ENCODE assay signal across 8 mouse cellular contexts in genomic region chrX:152001182-152001684, GRCm38 (mm10). TPM values are rescaled to one million over a fixed set of nuclear protein-coding genes. Genes with fewer than 3 reads are reported as not detected.
A peak's percentile ranks its signal among the peaks of the same experiment; 100 is the strongest.
DNase-seq lines count a peak whose midpoint lies in the region; ATAC-seq lines count a peak whose summit lies in the region.

No protein-coding gene starts in this region.

- intact Hi-C loops in left cerebral cortex, postnatal 10 days (cut with DNase I), result no loop called here

- no peak for DNase-seq in kidney, adult 18-20 months
- no peak for DNase-seq in embryonic facial prominence, embryonic 10.5 days (ENCODE audit: low spot score)
- DNase-seq in intestine, embryonic 14.5 days (ENCODE audit: low spot score), result no peak
- DNase-seq in right cerebral cortex, adult 2 months (ENCODE audit: low spot score in 2 of 2), result no peak
- DNase-seq in left cerebral cortex, postnatal 10 days (ENCODE audit: extremely low spot score in 1 of 2, low spot score in 2 of 2), result no peak

- H3K27me3 ChIP-seq in kidney, embryonic 15.5 days, result peaks cover 62% of the 10 kb centered on the region
- H3K27me3 ChIP-seq in embryonic facial prominence, embryonic 10.5 days (replicated peaks; ENCODE audit: low read depth, poor library complexity, severe bottlenecking), result peaks cover 100% of the 10 kb centered on the region
- peaks cover 19% of the 10 kb centered on the region; the same call in 1 of the 2 replicates for H3K27me3 ChIP-seq in intestine, embryonic 14.5 days (replicated peaks; ENCODE audit: control insufficient read depth, insufficient read depth, low read length)
- H3K27me3 ChIP-seq in midbrain, embryonic 16.5 days (ENCODE audit: control insufficient read depth, insufficient read depth, low read depth, low read length), result peaks cover 27% of the 10 kb centered on the region

- H3K4me3 ChIP-seq in kidney, embryonic 15.5 days (replicated peaks), result peak overlapping the region; percentile 48
- H3K4me3 ChIP-seq in embryonic facial prominence, embryonic 10.5 days, result peak overlapping the region; percentile 63
- H3K4me3 ChIP-seq in intestine, embryonic 14.5 days (ENCODE audit: low read depth, low read length), result peak overlapping the region; percentile 48
- peak overlapping the region; percentile 47 for H3K4me3 ChIP-seq in midbrain, embryonic 16.5 days (ENCODE audit: low read depth, low read length)

- WGBS in kidney, embryonic 15.5 days, result 37% methylated on average over 9 of the region's 9 CpGs
- WGBS in embryonic facial prominence, embryonic 10.5 days, result 41% methylated on average over 9 of the region's 9 CpGs
- WGBS in intestine, embryonic 14.5 days, result 34% methylated on average over 9 of the region's 9 CpGs
- WGBS in midbrain, embryonic 16.5 days, result 37% methylated on average over 9 of the region's 9 CpGs

- 0 out of 2 replicates have a peak overlapping the region, but pooled peaks have one; percentile 48 for H3K27ac ChIP-seq in kidney, embryonic 15.5 days
- peak overlapping the region; percentile 78 for H3K27ac ChIP-seq in embryonic facial prominence, embryonic 10.5 days (replicated peaks)
- H3K27ac ChIP-seq in intestine, embryonic 14.5 days (ENCODE audit: low read depth), result peak overlapping the region; percentile 38; the same call in 1 of the 2 replicates
- H3K27ac ChIP-seq in midbrain, embryonic 16.5 days (ENCODE audit: low read length), result no peak overlapping the region

- ATAC-seq in kidney, embryonic 15.5 days (replicated peaks; ENCODE audit: low FRiP score), result no peak
- peak; percentile 16; the same call in 1 of the 2 replicates for ATAC-seq in intestine, embryonic 14.5 days (replicated peaks; ENCODE audit: low FRiP score, low TSS enrichment, low read depth)
- ATAC-seq in midbrain, embryonic 16.5 days, result no peak
- ATAC-seq in frontal cortex, adult (ENCODE audit: low TSS enrichment), result no peak

- H3K4me1 ChIP-seq in kidney, embryonic 15.5 days, result no peaks in the 10 kb centered on the region
- no peaks in the 10 kb centered on the region for H3K4me1 ChIP-seq in embryonic facial prominence, embryonic 10.5 days
- no peaks in the 10 kb centered on the region for H3K4me1 ChIP-seq in intestine, embryonic 14.5 days (replicated peaks; ENCODE audit: control insufficient read depth, insufficient read depth, low read length)
- H3K4me1 ChIP-seq in midbrain, embryonic 16.5 days (ENCODE audit: control insufficient read depth, insufficient read depth, low read length), result peaks cover 2% of the 10 kb centered on the region; the same call in 1 of the 2 replicates

- H3K9ac ChIP-seq in kidney, embryonic 15.5 days, result no peak overlapping the region
- no peak overlapping the region; the same call in 1 of the 2 replicates for H3K9ac ChIP-seq in intestine, embryonic 14.5 days (ENCODE audit: low read length)
- peak overlapping the region; percentile 44; the same call in 1 of the 2 replicates for H3K9ac ChIP-seq in midbrain, embryonic 16.5 days (ENCODE audit: low read depth, low read length)

- no peaks in the 10 kb centered on the region for H3K9me3 ChIP-seq in kidney, embryonic 15.5 days (replicated peaks)
- H3K9me3 ChIP-seq in embryonic facial prominence, embryonic 10.5 days, result no peaks in the 10 kb centered on the region
- no peaks in the 10 kb centered on the region for H3K9me3 ChIP-seq in intestine, embryonic 14.5 days (ENCODE audit: control insufficient read depth, low read length)
- no peaks in the 10 kb centered on the region for H3K9me3 ChIP-seq in midbrain, embryonic 16.5 days (replicated peaks; ENCODE audit: control insufficient read depth, low read length, poor library complexity, severe bottlenecking)

- peaks cover 11% of the 10 kb centered on the region; the same call in 1 of the 2 replicates for H3K36me3 ChIP-seq in kidney, embryonic 15.5 days
- peaks cover 31% of the 10 kb centered on the region for H3K36me3 ChIP-seq in embryonic facial prominence, embryonic 10.5 days (replicated peaks)
- H3K36me3 ChIP-seq in intestine, embryonic 14.5 days (ENCODE audit: control insufficient read depth, insufficient read depth, low read length), result peaks cover 16% of the 10 kb centered on the region
- no peaks in the 10 kb centered on the region for H3K36me3 ChIP-seq in midbrain, embryonic 16.5 days (ENCODE audit: control insufficient read depth, insufficient read depth, low read length)

- H3K4me2 ChIP-seq in kidney, embryonic 15.5 days, result peak overlapping the region; percentile 65
- peak overlapping the region; percentile 54 for H3K4me2 ChIP-seq in intestine, embryonic 14.5 days (ENCODE audit: low read length)
- H3K4me2 ChIP-seq in midbrain, embryonic 16.5 days (ENCODE audit: low read length), result peak overlapping the region; percentile 68

RNA-seq across cellular contexts. Expression of gene Hsd17b10, which starts 0.4 kb away (rescaled TPM):
- polyA plus RNA-seq in kidney, embryonic 15.5 days (2015; fragmentation: Nextera tagmentation; extraction: Ambion mirVana), result 226 and 242 TPM in 2 replicates
- polyA plus RNA-seq in embryonic facial prominence, embryonic 10.5 days (2016; fragmentation: Nextera tagmentation; extraction: Ambion mirVana), result 225 and 243 TPM in 2 replicates
- polyA plus RNA-seq in intestine, embryonic 14.5 days (2014; fragmentation: Nextera tagmentation; extraction: Ambion mirVana), result 216 and 217 TPM in 2 replicates
- 94.1 and 102 TPM in 2 replicates for polyA plus RNA-seq in midbrain, embryonic 16.5 days (2015; fragmentation: Nextera tagmentation; extraction: Ambion mirVana)
- 10 to 100 TPM; 39.6 to 45.3 TPM for total RNA-seq in left cerebral cortex, postnatal 10 days (2021)

RNA-seq across cellular contexts. Expression of gene Ribc1, which starts 14.9 kb away (rescaled TPM):
- polyA plus RNA-seq in kidney, embryonic 15.5 days (2015; fragmentation: Nextera tagmentation; extraction: Ambion mirVana), result 3.1 and 3.5 TPM in 2 replicates
- polyA plus RNA-seq in embryonic facial prominence, embryonic 10.5 days (2016; fragmentation: Nextera tagmentation; extraction: Ambion mirVana), result 5.9 and 6.3 TPM in 2 replicates
- polyA plus RNA-seq in intestine, embryonic 14.5 days (2014; fragmentation: Nextera tagmentation; extraction: Ambion mirVana), result 2.4 and 3.2 TPM in 2 replicates
- 1.9 TPM in 2 replicates for polyA plus RNA-seq in midbrain, embryonic 16.5 days (2015; fragmentation: Nextera tagmentation; extraction: Ambion mirVana)
- total RNA-seq in left cerebral cortex, postnatal 10 days (2021), result not detected

RNA-seq across cellular contexts. Expression of gene Smc1a, which starts 15.0 kb away (rescaled TPM):
- polyA plus RNA-seq in kidney, embryonic 15.5 days (2015; fragmentation: Nextera tagmentation; extraction: Ambion mirVana), result 117 and 118 TPM in 2 replicates
- 111 and 117 TPM in 2 replicates for polyA plus RNA-seq in embryonic facial prominence, embryonic 10.5 days (2016; fragmentation: Nextera tagmentation; extraction: Ambion mirVana)
- 91.5 and 101 TPM in 2 replicates for polyA plus RNA-seq in intestine, embryonic 14.5 days (2014; fragmentation: Nextera tagmentation; extraction: Ambion mirVana)
- 72.9 and 84.0 TPM in 2 replicates for polyA plus RNA-seq in midbrain, embryonic 16.5 days (2015; fragmentation: Nextera tagmentation; extraction: Ambion mirVana)
- total RNA-seq in left cerebral cortex, postnatal 10 days (2021), result 10 to 100 TPM; 46.8 to 48.2 TPM
